Mouse (Mus musculus): ENCODE results near the gene Orm3. TPM values are rescaled to one million over a fixed set of nuclear protein-coding genes. Genes with fewer than 3 reads are reported as not detected.

Orm3 gene
- polyA plus RNA-seq, 1 experiment from 2014 or later = not detected

Other genes with a start within 250 kb of the Orm3 start
- 0.19 and 0.35 TPM in 2 replicates for gene Ambp, start 201.4 kb upstream of the Orm3 start, polyA plus RNA-seq (2016; fragmentation: Nextera tagmentation; extraction: Ambion mirVana)
- 0.08 and 0.29 TPM in 2 replicates for gene Kif12, start 184.0 kb upstream of the Orm3 start, polyA plus RNA-seq (2016; fragmentation: Nextera tagmentation; extraction: Ambion mirVana)
- gene Col27a1, start 142.2 kb upstream of the Orm3 start, polyA plus RNA-seq (2016; fragmentation: Nextera tagmentation; extraction: Ambion mirVana) = 7.4 and 9.4 TPM in 2 replicates
- gene Orm1, start 11.6 kb upstream of the Orm3 start, polyA plus RNA-seq (2016; fragmentation: Nextera tagmentation; extraction: Ambion mirVana) = not detected in 2 replicates
- gene Orm2, start 6.3 kb downstream of the Orm3 start, polyA plus RNA-seq (2016; fragmentation: Nextera tagmentation; extraction: Ambion mirVana) = not detected in 2 replicates
- gene Akna, start 47.2 kb downstream of the Orm3 start, polyA plus RNA-seq (2016; fragmentation: Nextera tagmentation; extraction: Ambion mirVana) = 12.3 and 17.2 TPM in 2 replicates
- 8.5 and 13.9 TPM in 2 replicates for gene Whrn, start 139.8 kb downstream of the Orm3 start, polyA plus RNA-seq (2016; fragmentation: Nextera tagmentation; extraction: Ambion mirVana)
- 204 and 239 TPM in 2 replicates for gene Atp6v1g1, start 188.6 kb downstream of the Orm3 start, polyA plus RNA-seq (2016; fragmentation: Nextera tagmentation; extraction: Ambion mirVana)
- 12.7 and 14.4 TPM in 2 replicates for gene Tmem268, start 202.6 kb downstream of the Orm3 start, polyA plus RNA-seq (2016; fragmentation: Nextera tagmentation; extraction: Ambion mirVana)
- gene Gm11213, start 249.1 kb downstream of the Orm3 start, polyA plus RNA-seq (2016; fragmentation: Nextera tagmentation; extraction: Ambion mirVana) = not detected in 2 replicates